Mouse (Mus musculus): ENCODE data around the gene Dnm3. TPM values are rescaled to one million over a fixed set of nuclear protein-coding genes. Genes with fewer than 3 reads are reported as not detected.

The Dnm3 gene
- polyA plus RNA-seq, 1 experiment, result 1.6 TPM

DNA sequence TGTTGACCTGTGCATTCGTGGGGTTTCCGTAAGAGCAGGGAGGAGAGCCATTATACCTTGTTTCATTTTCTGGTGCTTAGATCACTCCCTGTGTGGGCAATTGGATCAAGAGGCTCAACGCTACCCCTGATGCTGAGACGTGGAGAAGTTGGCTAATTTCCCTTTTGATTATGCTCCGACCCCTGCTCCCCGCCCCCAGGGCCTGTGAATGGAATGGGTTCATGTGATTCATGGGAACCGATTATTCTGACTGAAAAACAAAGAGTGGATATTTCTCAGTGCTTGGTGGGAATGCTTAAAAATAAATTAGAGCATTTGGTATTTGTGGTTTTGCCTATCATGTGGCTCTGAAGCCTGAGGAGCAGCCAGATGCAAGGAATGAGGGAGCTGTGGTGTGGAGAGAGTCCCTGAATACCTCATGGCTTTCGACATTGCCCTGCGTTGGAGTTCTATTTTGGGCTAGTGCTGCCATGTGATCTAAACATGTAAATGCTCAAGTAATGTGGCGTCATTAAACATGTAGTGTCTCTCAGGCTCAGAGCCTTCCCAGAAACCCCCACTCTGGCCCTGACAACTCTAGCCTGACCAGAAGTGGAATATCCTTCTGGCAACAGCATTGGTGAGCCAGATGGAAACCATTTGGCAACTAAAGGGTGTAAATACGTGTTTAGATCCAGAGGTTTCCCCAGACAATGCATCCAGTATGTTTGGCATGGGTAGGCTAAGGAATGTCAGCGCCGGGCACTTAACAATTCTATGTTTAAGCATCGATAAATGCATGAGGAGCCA lies 473.9 kb downstream of the Dnm3 start:
- H3ac ChIP-seq (ENCODE audit: control insufficient read depth, insufficient read length, low read depth), result no peak overlapping the region
- TF ChIP-seq FOSL1 (IDR thresholded peaks at IDR 0.05; ENCODE audit: insufficient read depth, low read length, poor library complexity, severe bottlenecking) (no peak), MYOD1 (IDR thresholded peaks at IDR 0.05; ENCODE audit: control insufficient read depth, insufficient read length, low read depth) (no peak), CEBPB (IDR thresholded peaks at IDR 0.05; ENCODE audit: low read depth) (no peak), USF1 (IDR thresholded peaks at IDR 0.05; ENCODE audit: low read depth) (peak; percentile 2), CTCF (IDR thresholded peaks at IDR 0.05; ENCODE audit: control insufficient read depth, insufficient read depth, insufficient read length) (no peak), MAX (IDR thresholded peaks at IDR 0.05) (no peak)
- H3K79me3 ChIP-seq (ENCODE audit: low read depth), result no peaks in the 10 kb centered on the region
- H3K4me3 ChIP-seq (ENCODE audit: insufficient read depth, poor library complexity, severe bottlenecking), result no peak overlapping the region
- no peaks in the 10 kb centered on the region for H3K79me2 ChIP-seq (ENCODE audit: control insufficient read depth, insufficient read depth)
- no peaks in the 10 kb centered on the region for H3K27me3 ChIP-seq (ENCODE audit: control insufficient read depth, insufficient read depth, insufficient read length)
- no peaks in the 10 kb centered on the region for H3K36me3 ChIP-seq (ENCODE audit: control insufficient read depth, insufficient read depth)

- H3K27me3 ChIP-seq (ENCODE audit: control insufficient read depth, insufficient read depth, insufficient read length), result no peaks in the 10 kb centered on the region
- no peak overlapping the region for H3K4me3 ChIP-seq (ENCODE audit: insufficient read depth, poor library complexity, severe bottlenecking)
- TF ChIP-seq MAX (IDR thresholded peaks at IDR 0.05) (no peak), MYOG (IDR thresholded peaks at IDR 0.05; ENCODE audit: control insufficient read depth, extremely low read depth, insufficient read length) (no peak), MYOD1 (IDR thresholded peaks at IDR 0.05; ENCODE audit: control insufficient read depth, insufficient read length, low read depth) (no peak), USF1 (IDR thresholded peaks at IDR 0.05; ENCODE audit: low read depth) (no peak), CEBPB (IDR thresholded peaks at IDR 0.05; ENCODE audit: low read depth) (no peak), FOSL1 (IDR thresholded peaks at IDR 0.05; ENCODE audit: insufficient read depth, low read length, poor library complexity, severe bottlenecking) (no peak), CTCF (IDR thresholded peaks at IDR 0.05; ENCODE audit: control insufficient read depth, insufficient read depth, insufficient read length) (no peak)
- H3K36me3 ChIP-seq (ENCODE audit: control insufficient read depth, insufficient read depth), result no peaks in the 10 kb centered on the region
- H3K79me3 ChIP-seq (ENCODE audit: low read depth), result no peaks in the 10 kb centered on the region
- H3K79me2 ChIP-seq (ENCODE audit: control insufficient read depth, insufficient read depth), result no peaks in the 10 kb centered on the region
- no peak overlapping the region for H3ac ChIP-seq (ENCODE audit: control insufficient read depth, insufficient read length, low read depth)
These were observed 476.5 kb downstream of the Dnm3 start for GRCm38 (mm10) chr1:162001328-162001727.

GRCm38 (mm10) chr1:161999882-162000371 lies 477.9 kb downstream of the Dnm3 start:
- H3K36me3 ChIP-seq (ENCODE audit: control insufficient read depth, insufficient read depth), result no peaks in the 10 kb centered on the region
- H3K27me3 ChIP-seq (ENCODE audit: control insufficient read depth, insufficient read depth, insufficient read length), result no peaks in the 10 kb centered on the region
- H3K79me3 ChIP-seq (ENCODE audit: low read depth), result no peaks in the 10 kb centered on the region
- H3K79me2 ChIP-seq (ENCODE audit: control insufficient read depth, insufficient read depth), result no peaks in the 10 kb centered on the region
- TF ChIP-seq MYOG (IDR thresholded peaks at IDR 0.05; ENCODE audit: control insufficient read depth, extremely low read depth, insufficient read length), result no peak
- H3K4me3 ChIP-seq (ENCODE audit: insufficient read depth, poor library complexity, severe bottlenecking), result no peak overlapping the region
- no peak overlapping the region for H3ac ChIP-seq (ENCODE audit: control insufficient read depth, insufficient read length, low read depth)

DNA sequence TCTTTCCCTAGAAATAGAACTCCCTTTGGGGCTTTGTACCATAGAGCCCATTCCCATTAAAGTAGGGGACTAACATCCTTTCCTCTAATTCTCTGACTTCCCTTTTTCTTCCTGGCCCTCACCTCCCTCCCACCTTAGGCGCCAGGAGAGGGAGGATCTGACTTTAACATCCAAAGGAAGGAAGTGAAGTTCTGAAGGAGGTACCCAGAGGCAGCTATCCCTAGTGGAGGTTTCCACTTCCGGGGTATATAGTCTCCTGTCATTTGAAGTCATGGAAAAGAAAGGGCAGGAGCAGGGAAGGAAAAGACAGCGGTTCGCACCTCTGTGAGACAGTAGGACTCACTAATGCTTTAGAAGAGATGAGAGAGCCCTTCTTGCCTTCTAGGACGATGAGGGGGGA lies 478.5 kb downstream of the Dnm3 start:
- Histone ChIP-seq H3K4me3 (ENCODE audit: insufficient read depth, poor library complexity, severe bottlenecking) (no peak overlapping the region), H3K79me2 (ENCODE audit: control insufficient read depth, insufficient read depth) (no peaks in the 10 kb centered on the region), H3K36me3 (ENCODE audit: control insufficient read depth, insufficient read depth) (no peaks in the 10 kb centered on the region), H3K79me3 (ENCODE audit: low read depth) (no peaks in the 10 kb centered on the region), H3K27me3 (ENCODE audit: control insufficient read depth, insufficient read depth, insufficient read length) (no peaks in the 10 kb centered on the region), H3ac (ENCODE audit: control insufficient read depth, insufficient read length, low read depth) (no peak overlapping the region)
- TF ChIP-seq FOSL1 (IDR thresholded peaks at IDR 0.05; ENCODE audit: insufficient read depth, low read length, poor library complexity, severe bottlenecking) (no peak), CTCF (IDR thresholded peaks at IDR 0.05; ENCODE audit: control insufficient read depth, insufficient read depth, insufficient read length) (no peak), MYOD1 (IDR thresholded peaks at IDR 0.05; ENCODE audit: control insufficient read depth, insufficient read length, low read depth) (no peak), CEBPB (IDR thresholded peaks at IDR 0.05; ENCODE audit: low read depth) (no peak), MYOG (IDR thresholded peaks at IDR 0.05; ENCODE audit: control insufficient read depth, extremely low read depth, insufficient read length) (no peak), MAX (IDR thresholded peaks at IDR 0.05) (no peak), USF1 (IDR thresholded peaks at IDR 0.05; ENCODE audit: low read depth) (no peak)

GRCm38 (mm10) chr1:161998781-161999180 lies 479.1 kb downstream of the Dnm3 start:
- H3K36me3 ChIP-seq (ENCODE audit: control insufficient read depth, insufficient read depth), result no peaks in the 10 kb centered on the region
- H3K4me3 ChIP-seq (ENCODE audit: insufficient read depth, poor library complexity, severe bottlenecking), result no peak overlapping the region
- no peak for TF ChIP-seq MAX (IDR thresholded peaks at IDR 0.05)
- no peak for TF ChIP-seq CEBPB (IDR thresholded peaks at IDR 0.05; ENCODE audit: low read depth)
- no peak for TF ChIP-seq USF1 (IDR thresholded peaks at IDR 0.05; ENCODE audit: low read depth)
- no peak for TF ChIP-seq MYOD1 (IDR thresholded peaks at IDR 0.05; ENCODE audit: control insufficient read depth, insufficient read length, low read depth)
- TF ChIP-seq FOSL1 (IDR thresholded peaks at IDR 0.05; ENCODE audit: insufficient read depth, low read length, poor library complexity, severe bottlenecking), result no peak
- no peak for TF ChIP-seq MYOG (IDR thresholded peaks at IDR 0.05; ENCODE audit: control insufficient read depth, extremely low read depth, insufficient read length)
- no peak for TF ChIP-seq CTCF (IDR thresholded peaks at IDR 0.05; ENCODE audit: control insufficient read depth, insufficient read depth, insufficient read length)
- no peaks in the 10 kb centered on the region for H3K79me2 ChIP-seq (ENCODE audit: control insufficient read depth, insufficient read depth)
- H3ac ChIP-seq (ENCODE audit: control insufficient read depth, insufficient read length, low read depth), result no peak overlapping the region
- H3K79me3 ChIP-seq (ENCODE audit: low read depth), result no peaks in the 10 kb centered on the region
- no peaks in the 10 kb centered on the region for H3K27me3 ChIP-seq (ENCODE audit: control insufficient read depth, insufficient read depth, insufficient read length)

DNA sequence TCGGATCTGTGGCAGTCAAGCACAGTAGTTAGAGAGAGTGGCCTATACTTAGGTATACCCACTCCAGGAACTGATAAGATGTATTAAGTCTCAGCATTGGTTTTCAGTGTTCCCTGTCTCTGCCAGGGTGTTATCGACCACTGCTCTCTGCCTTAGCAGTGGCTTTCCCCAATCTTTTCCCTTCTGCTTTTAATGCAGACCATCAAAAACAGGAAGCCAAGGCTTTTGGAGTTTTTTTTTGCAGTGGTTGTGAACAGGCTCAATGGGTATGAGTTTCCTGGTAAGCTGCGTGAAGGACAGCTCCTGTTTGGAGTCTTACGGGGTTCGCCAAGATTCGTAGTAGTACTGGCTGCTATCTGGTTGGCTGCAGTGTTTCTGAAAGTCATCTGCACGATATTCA lies 485.4 kb downstream of the Dnm3 start:
- TF ChIP-seq CTCF (IDR thresholded peaks at IDR 0.05; ENCODE audit: control insufficient read depth, insufficient read depth, insufficient read length), result no peak
- no peak for TF ChIP-seq CEBPB (IDR thresholded peaks at IDR 0.05; ENCODE audit: low read depth)
- no peak for TF ChIP-seq MYOD1 (IDR thresholded peaks at IDR 0.05; ENCODE audit: control insufficient read depth, insufficient read length, low read depth)
- TF ChIP-seq MAX (IDR thresholded peaks at IDR 0.05), result no peak
- TF ChIP-seq MYOG (IDR thresholded peaks at IDR 0.05; ENCODE audit: control insufficient read depth, extremely low read depth, insufficient read length), result no peak
- no peak for TF ChIP-seq USF1 (IDR thresholded peaks at IDR 0.05; ENCODE audit: low read depth)
- TF ChIP-seq FOSL1 (IDR thresholded peaks at IDR 0.05; ENCODE audit: insufficient read depth, low read length, poor library complexity, severe bottlenecking), result no peak
- Histone ChIP-seq H3K36me3 (ENCODE audit: control insufficient read depth, insufficient read depth) (no peaks in the 10 kb centered on the region), H3K27me3 (ENCODE audit: control insufficient read depth, insufficient read depth, insufficient read length) (no peaks in the 10 kb centered on the region), H3K4me3 (ENCODE audit: insufficient read depth, poor library complexity, severe bottlenecking) (no peak overlapping the region), H3ac (ENCODE audit: control insufficient read depth, insufficient read length, low read depth) (no peak overlapping the region), H3K79me2 (ENCODE audit: control insufficient read depth, insufficient read depth) (no peaks in the 10 kb centered on the region), H3K79me3 (ENCODE audit: low read depth) (no peaks in the 10 kb centered on the region)

Measured in C2C12 (cell line).